Mouse (Mus musculus) liver, postnatal 0 days (tissue): ENCODE measurements around the gene Akt1s1. TPM values are rescaled to one million over a fixed set of nuclear protein-coding genes. Genes with fewer than 3 reads are reported as not detected.

Experiments
- ATAC-seq: fragments of 200-750 bp; cut with Nextera tagmentation; 2 replicates; pipeline ENCODE4 v1.8.0; 2017; ENCODE audit warnings: mild to moderate bottlenecking, moderate library complexity
- DNase-seq: peaks from one replicate; pipeline ENCODE4 v3.0.0-alpha.2; 2016
- H3K27ac ChIP-seq: fragments of 300-500 bp; sonication (generic); 2 replicates; pipeline ENCODE4 v1.5.1; 2014; ENCODE audit warnings: antibody characterized with exemption, moderate library complexity, mild to moderate bottlenecking, low read depth
- H3K27me3 ChIP-seq: fragments of 300-500 bp; sonication (generic); 2 replicates; pipeline ENCODE4 v1.6.1; 2014; ENCODE audit warnings: low read length, control low read depth, mixed read lengths; ENCODE audit not compliant: insufficient read depth
- H3K36me3 ChIP-seq: fragments of 300-500 bp; sonication (generic); replicated peaks from 2 replicates; pipeline ENCODE4 v1.6.1; 2014; ENCODE audit warnings: mild to moderate bottlenecking, control low read depth, low read length, moderate library complexity, mixed read lengths; ENCODE audit not compliant: insufficient read depth
- H3K4me1 ChIP-seq: fragments of 300-500 bp; sonication (generic); 2 replicates; pipeline ENCODE4 v1.6.1; 2014; ENCODE audit warnings: antibody characterized with exemption, mild to moderate bottlenecking, control low read depth; ENCODE audit not compliant: insufficient read depth
- H3K4me2 ChIP-seq: fragments of 300-500 bp; sonication (generic); 2 replicates; pipeline ENCODE4 v1.6.1; 2014; ENCODE audit warnings: low read depth, mild to moderate bottlenecking, low read length, moderate library complexity, mixed read lengths
- H3K4me3 ChIP-seq: fragments of 300-500 bp; sonication (generic); 2 replicates; pipeline ENCODE4 v1.5.1; 2014; ENCODE audit warnings: low read depth, low read length
- H3K9ac ChIP-seq: fragments of 300-500 bp; sonication (generic); replicated peaks from 2 replicates; pipeline ENCODE4 v1.6.1; 2014; ENCODE audit warnings: mild to moderate bottlenecking, moderate library complexity
- H3K9me3 ChIP-seq: fragments of 300-500 bp; sonication (generic); 2 replicates; pipeline ENCODE4 v1.6.1; 2016; ENCODE audit warnings: mild to moderate bottlenecking, control low read depth, low read length, mixed read lengths
- CTCF ChIP-seq: sonication (generic); IDR thresholded peaks from 2 replicates; pipeline ENCODE4 v1.5.1; 2016; ENCODE audit warnings: antibody characterized with exemption, low read depth
- EP300 ChIP-seq: IDR thresholded peaks from 2 replicates; pipeline ENCODE4 v1.6.1; 2016; ENCODE audit warnings: antibody characterized with exemption, low read depth, mild to moderate bottlenecking
- WGBS: fragments of 180-500 bp; shearing (Covaris S2); extraction: QIAGEN DNeasy Blood & Tissue Kit; methylation state at CpG from one replicate; pipeline ENCODE4 v1.1.7; 2014; ENCODE audit not compliant: insufficient replicate concordance; 5-methylcytosine and 5-hydroxymethylcytosine counted together
- polyA plus RNA-seq: library from polyadenylated mRNA; unstranded; fragments of >200 nt; fragmentation: Nextera tagmentation; extraction: Ambion mirVana; gene quantifications from 2 replicates; pipeline ENCODE4 v1.2.1, GENCODE M21; 2015

The Akt1s1 gene
- polyA plus RNA-seq, 1 experiment from 2014 or later = 38.6 TPM

DNA sequence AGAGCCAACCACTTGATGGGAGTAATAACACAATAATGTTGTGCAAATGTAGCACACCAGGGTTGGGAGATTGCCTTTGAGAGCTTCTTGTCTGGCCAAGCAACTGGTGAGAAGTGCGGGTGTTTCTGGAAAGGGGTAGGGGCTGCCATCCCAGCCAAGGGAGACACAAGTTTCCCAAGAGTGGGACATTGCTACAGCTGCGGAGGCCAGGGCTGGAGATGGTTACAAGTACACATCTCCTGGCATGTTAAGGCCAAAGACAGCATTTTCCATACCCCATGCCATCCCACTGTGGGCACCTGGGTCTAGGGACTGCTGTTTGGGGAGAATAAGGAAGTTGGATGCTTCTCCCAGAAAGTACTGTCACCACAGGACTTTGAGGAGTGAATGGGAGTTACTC is 4.3 kb downstream of the Akt1s1 start:
- whole genome bisulfite sequencing = 90% methylated on average over 2 of the region's 2 CpGs
- peak overlapping the region; percentile 89 for H3K9ac ChIP-seq
- no peak for TF ChIP-seq EP300
- TF ChIP-seq CTCF = no peak
- ATAC-seq = no peak
- H3K4me2 ChIP-seq = peak overlapping the region; percentile 100
- DNase-seq = no peak
- 0 out of 2 replicates have a peak, but pooled peaks cover 2% of the 10 kb centered on the region for H3K36me3 ChIP-seq
- H3K27ac ChIP-seq = no peak overlapping the region
- H3K9me3 ChIP-seq = no peaks in the 10 kb centered on the region
- no peaks in the 10 kb centered on the region for H3K27me3 ChIP-seq
- no peak overlapping the region for H3K4me3 ChIP-seq
- H3K4me1 ChIP-seq = peaks cover 57% of the 10 kb centered on the region

DNA sequence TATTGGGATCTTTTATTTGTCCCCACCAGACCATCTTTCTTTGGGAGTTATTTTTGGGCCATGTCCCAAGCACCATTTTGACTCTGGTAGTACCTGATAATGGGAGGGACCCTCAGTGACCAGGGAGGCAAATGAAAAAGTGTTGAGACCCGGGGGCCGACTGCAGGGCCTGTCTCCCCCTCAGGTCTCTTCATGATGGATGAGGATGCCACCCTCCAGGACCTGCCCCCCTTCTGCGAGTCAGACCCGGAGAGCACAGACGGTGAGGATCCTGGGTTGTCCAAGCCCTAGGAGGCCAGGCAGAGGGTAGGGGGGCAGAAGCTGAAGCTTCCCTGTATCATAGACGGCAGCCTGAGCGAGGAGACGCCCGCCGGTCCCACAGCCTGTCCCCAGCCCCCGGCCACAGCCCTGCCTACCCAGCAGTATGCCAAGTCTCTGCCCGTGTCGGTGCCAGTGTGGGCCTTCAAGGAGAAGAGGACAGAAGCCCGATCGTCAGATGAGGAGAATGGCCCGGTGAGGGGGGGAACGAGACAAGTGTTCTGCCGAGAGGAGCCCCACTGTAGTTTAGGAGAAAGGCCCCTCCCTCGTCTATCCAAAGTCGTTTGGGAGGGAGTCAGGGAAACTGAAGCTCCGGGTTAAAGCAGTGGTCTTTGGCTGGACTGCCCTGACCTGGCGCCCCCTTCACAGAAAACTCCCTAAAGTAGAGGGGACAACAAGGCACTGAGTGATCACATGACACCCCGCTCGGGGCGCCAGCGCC is 5.0 kb downstream of the Akt1s1 start:
- peak overlapping the region; percentile 100 for H3K27ac ChIP-seq
- peak overlapping the region; percentile 100 for H3K4me2 ChIP-seq
- TF ChIP-seq EP300 (no peak; the same call in 1 of the 2 replicates), CTCF (no peak)
- 0 out of 2 replicates have a peak, but pooled peaks cover 2% of the 10 kb centered on the region for H3K36me3 ChIP-seq
- DNase-seq (no peak), ATAC-seq (peak; percentile 0; the same call in 1 of the 2 replicates)
- H3K9ac ChIP-seq = peak overlapping the region; percentile 89
- peaks cover 61% of the 10 kb centered on the region for H3K4me1 ChIP-seq
- 21% methylated on average over 26 of the region's 26 CpGs for WGBS
- no peaks in the 10 kb centered on the region for H3K27me3 ChIP-seq
- H3K4me3 ChIP-seq = peak overlapping the region; percentile 82
- no peaks in the 10 kb centered on the region for H3K9me3 ChIP-seq

DNA sequence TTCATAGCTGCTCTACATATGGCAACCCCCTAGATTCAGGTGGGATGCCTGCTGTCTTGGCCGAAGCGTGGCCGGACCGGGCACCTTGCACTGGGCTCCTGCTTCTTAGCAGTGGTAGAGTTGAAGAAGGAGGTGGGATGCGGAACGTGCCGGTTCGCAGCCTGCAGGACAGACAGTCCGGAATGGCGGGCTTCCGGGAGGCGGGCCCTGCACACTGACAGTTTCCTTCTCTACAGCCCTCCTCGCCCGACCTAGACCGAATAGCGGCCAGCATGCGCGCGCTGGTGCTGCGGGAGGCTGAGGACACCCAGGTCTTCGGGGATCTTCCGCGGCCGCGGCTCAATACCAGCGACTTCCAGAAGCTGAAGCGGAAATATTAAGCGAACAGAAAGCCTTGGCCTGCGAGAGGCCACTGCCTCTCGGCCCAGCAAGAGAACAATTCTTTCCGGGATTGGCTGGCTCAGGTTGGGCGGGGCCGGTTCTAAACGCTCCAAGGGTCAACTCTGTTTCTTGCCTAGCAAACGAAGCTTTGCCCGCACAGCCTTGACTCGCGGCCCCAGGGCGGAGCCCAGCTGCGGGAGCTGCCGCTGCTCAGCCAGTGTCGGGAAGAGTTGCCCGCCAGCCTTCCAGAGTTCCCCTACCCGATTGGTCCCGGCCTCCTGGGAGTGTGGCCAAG is 5.7 kb downstream of the Akt1s1 start:
- Histone ChIP-seq H3K27ac (peak overlapping the region; percentile 100), H3K4me1 (peaks cover 61% of the 10 kb centered on the region), H3K9ac (peak overlapping the region; percentile 89), H3K9me3 (no peaks in the 10 kb centered on the region), H3K36me3 (0 out of 2 replicates have a peak, but pooled peaks cover 4% of the 10 kb centered on the region), H3K27me3 (no peaks in the 10 kb centered on the region), H3K4me3 (peak overlapping the region; percentile 82), H3K4me2 (peak overlapping the region; percentile 100)
- TF ChIP-seq CTCF (no peak), EP300 (no peak; the same call in 1 of the 2 replicates)
- peak; percentile 91 for DNase-seq
- under 1% methylated on average over 45 of the region's 45 CpGs for WGBS
- ATAC-seq = peak; percentile 75

DNA sequence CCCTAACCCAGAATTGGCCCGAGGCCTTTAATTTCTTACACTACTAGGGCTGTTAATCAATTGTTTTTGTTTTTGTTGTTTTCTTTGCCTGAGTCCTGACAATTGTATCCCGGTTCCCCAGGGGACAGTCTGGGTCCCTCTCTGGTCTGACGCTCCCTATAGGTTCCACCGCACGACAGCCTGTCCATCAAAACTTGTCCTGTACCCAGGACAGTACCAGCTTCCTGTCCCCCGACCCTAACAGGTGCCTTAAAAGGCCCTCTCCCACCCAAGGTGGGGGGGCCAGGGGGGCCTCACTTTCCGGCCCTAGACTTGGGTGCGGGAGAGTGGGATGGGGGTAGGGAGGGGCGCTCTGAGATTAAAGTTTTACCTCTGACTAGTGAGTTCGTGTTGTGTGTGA is 6.2 kb downstream of the Akt1s1 start:
- Histone ChIP-seq H3K4me3 (peak overlapping the region; percentile 82), H3K27ac (peak overlapping the region; percentile 100), H3K36me3 (0 out of 2 replicates have a peak, but pooled peaks cover 7% of the 10 kb centered on the region), H3K9me3 (no peaks in the 10 kb centered on the region), H3K4me1 (peaks cover 61% of the 10 kb centered on the region), H3K27me3 (no peaks in the 10 kb centered on the region), H3K4me2 (peak overlapping the region; percentile 100), H3K9ac (peak overlapping the region; percentile 89)
- peak; percentile 4 for ATAC-seq
- 34% methylated on average over 10 of the region's 10 CpGs for WGBS
- TF ChIP-seq EP300 (no peak), CTCF (no peak)
- no peak for DNase-seq

DNA sequence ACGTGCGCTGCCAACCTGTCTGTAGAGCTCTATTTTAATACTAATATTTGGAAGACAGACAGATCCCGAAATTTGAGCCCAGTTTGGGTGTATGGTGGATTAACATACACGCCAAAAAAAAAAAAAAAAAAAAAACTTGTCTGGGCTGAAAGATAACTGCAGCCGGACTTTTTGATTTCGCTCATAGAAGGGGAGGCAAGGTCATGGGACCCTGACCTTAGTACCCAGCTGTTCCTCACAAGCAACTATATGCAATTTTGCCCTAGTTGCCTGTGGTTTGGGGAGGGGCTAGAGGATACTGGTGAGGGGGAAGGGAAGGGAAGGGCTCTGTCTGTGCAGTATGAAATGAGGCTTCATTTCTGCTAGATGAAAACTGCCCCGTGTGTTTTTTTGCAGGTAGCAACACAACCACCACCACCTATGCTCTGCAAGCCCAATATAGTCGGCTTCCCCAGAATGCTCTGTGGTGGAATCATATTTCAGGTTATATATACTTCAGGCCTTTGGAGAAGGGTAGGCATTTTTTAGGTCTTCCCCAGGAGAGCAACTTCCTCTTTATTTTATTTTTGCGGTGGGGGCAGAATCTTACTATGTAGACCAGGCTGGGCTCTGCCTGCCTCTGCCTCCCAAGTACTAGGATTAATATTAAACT is 7.6 kb downstream of the Akt1s1 start:
- Histone ChIP-seq H3K27ac (peak overlapping the region; percentile 100), H3K36me3 (peaks cover 15% of the 10 kb centered on the region; the same call in 1 of the 2 replicates), H3K4me3 (peak overlapping the region; percentile 82), H3K4me1 (peaks cover 49% of the 10 kb centered on the region), H3K9ac (peak overlapping the region; percentile 82), H3K9me3 (no peaks in the 10 kb centered on the region), H3K27me3 (no peaks in the 10 kb centered on the region), H3K4me2 (peak overlapping the region; percentile 100)
- TF ChIP-seq CTCF (no peak), EP300 (peak; percentile 59; the same call in 1 of the 2 replicates)
- WGBS = 29% methylated on average over 9 of the region's 9 CpGs
- DNase-seq (no peak), ATAC-seq (no peak)

DNA sequence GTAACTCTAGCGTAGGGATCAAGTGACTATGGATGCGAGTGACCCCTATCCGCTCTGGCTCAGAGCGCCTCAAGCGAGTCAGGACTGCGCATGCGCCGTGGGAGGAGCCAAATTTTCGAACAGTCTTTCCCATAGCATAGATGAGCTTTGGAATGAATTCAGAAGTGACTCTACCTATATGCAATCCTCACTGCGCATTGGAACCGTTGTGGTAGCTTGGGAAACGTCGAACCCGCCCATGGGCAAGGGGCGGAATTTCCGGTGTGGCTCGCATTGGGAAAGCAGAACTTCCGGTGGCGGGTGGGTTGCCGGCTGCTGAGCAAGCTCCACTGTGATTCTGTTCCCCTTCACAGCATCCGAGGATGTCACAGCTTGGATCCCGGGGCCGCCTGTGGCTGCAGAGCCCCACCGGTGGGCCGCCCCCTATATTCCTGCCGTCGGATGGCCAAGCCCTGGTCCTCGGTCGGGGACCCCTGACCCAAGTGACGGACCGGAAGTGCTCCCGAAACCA is 8.3 kb downstream of the Akt1s1 start, which contains the start of gene Pnkp:
Gene Pnkp, plus strand, starts transcription at position 98 of the 511 bp plus-strand sequence.
- no peaks in the 10 kb centered on the region for H3K27me3 ChIP-seq
- H3K9ac ChIP-seq = peak within 1 kb of the TSS; percentile 82
- peak within 1 kb of the TSS; percentile 100 for H3K27ac ChIP-seq
- H3K9me3 ChIP-seq = no peaks in the 10 kb centered on the region
- TF ChIP-seq CTCF (no peak), EP300 (no peak)
- ATAC-seq = peak; percentile 40
- H3K36me3 ChIP-seq = peaks cover 16% of the 10 kb centered on the region
- DNase-seq = peak; percentile 92
- H3K4me2 ChIP-seq = peak within 1 kb of the TSS; percentile 100
- peak within 1 kb of the TSS; percentile 82 for H3K4me3 ChIP-seq
- peaks cover 47% of the 10 kb centered on the region for H3K4me1 ChIP-seq
- under 1% methylated on average over 32 of the region's 32 CpGs for WGBS
